Mouse (Mus musculus) limb, embryonic 12.5 days (tissue): ENCODE data around the gene Tomm20l. TPM values are rescaled to one million over a fixed set of nuclear protein-coding genes. Genes with fewer than 3 reads are reported as not detected.

ENCODE experiments used
- ATAC-seq: fragments of 200-750 bp; cut with Nextera tagmentation; 2 replicates; pipeline ENCODE4 v1.8.0; 2017; ENCODE audit warnings: low read depth, moderate TSS enrichment; ENCODE audit not compliant: insufficient number of reproducible peaks, insufficient read depth, low FRiP score, low TSS enrichment
- H3K27ac ChIP-seq: fragments of 300-500 bp; sonication (generic); 2 replicates; pipeline ENCODE4 v1.5.1; 2016; ENCODE audit warnings: mild to moderate bottlenecking, moderate library complexity
- H3K27me3 ChIP-seq: fragments of 300-500 bp; sonication (generic); 2 replicates; pipeline ENCODE4 v1.6.1; 2016; ENCODE audit warnings: mild to moderate bottlenecking, moderate library complexity
- H3K36me3 ChIP-seq: fragments of 300-500 bp; sonication (generic); 2 replicates; pipeline ENCODE4 v1.6.1; 2016; ENCODE audit warnings: mild to moderate bottlenecking, moderate library complexity
- H3K4me1 ChIP-seq: fragments of 300-500 bp; sonication (generic); replicated peaks from 2 replicates; pipeline ENCODE4 v1.6.1; 2016
- H3K4me2 ChIP-seq: fragments of 300-500 bp; sonication (generic); 2 replicates; pipeline ENCODE4 v1.6.1; 2016; ENCODE audit warnings: mild to moderate bottlenecking, moderate library complexity
- H3K4me3 ChIP-seq: fragments of 300-500 bp; sonication (generic); replicated peaks from 2 replicates; pipeline ENCODE4 v1.5.1; 2016; ENCODE audit warnings: mild to moderate bottlenecking
- H3K9ac ChIP-seq: fragments of 300-500 bp; sonication (generic); replicated peaks from 2 replicates; pipeline ENCODE4 v1.6.1; 2016; ENCODE audit warnings: mild to moderate bottlenecking, moderate library complexity
- H3K9me3 ChIP-seq: fragments of 300-500 bp; sonication (generic); 2 replicates; pipeline ENCODE4 v1.6.1; 2016; ENCODE audit warnings: mild to moderate bottlenecking, moderate library complexity
- WGBS: fragments of 180-500 bp; shearing (Covaris S2); methylation state at CpG from one replicate; pipeline ENCODE4 v1.1.7; 2016; 5-methylcytosine and 5-hydroxymethylcytosine counted together
- polyA plus RNA-seq: library from polyadenylated mRNA; unstranded; fragments of >200 nt; fragmentation: Nextera tagmentation; extraction: Ambion mirVana; gene quantifications from 2 replicates; pipeline ENCODE4 v1.2.1, GENCODE M21; 2016

The Tomm20l gene
- polyA plus RNA-seq, 1 experiment from 2014 or later, result not detected

GRCm38 (mm10) chr12:71135581-71135980, 24.4 kb downstream of the Tomm20l start:
- H3K36me3 ChIP-seq, result peaks cover 27% of the 10 kb centered on the region
- H3K9me3 ChIP-seq, result no peaks in the 10 kb centered on the region
- H3K4me2 ChIP-seq, result peak overlapping the region; percentile 76
- no peak for ATAC-seq
- H3K27ac ChIP-seq, result no peak overlapping the region
- H3K9ac ChIP-seq, result no peak overlapping the region
- peaks cover 26% of the 10 kb centered on the region for H3K4me1 ChIP-seq
- H3K27me3 ChIP-seq, result no peaks in the 10 kb centered on the region
- H3K4me3 ChIP-seq, result peak overlapping the region; percentile 93
- WGBS, result 27% methylated on average over 5 of the region's 5 CpGs

GRCm38 (mm10) chr12:71136130-71136973, 25.1 kb downstream of the Tomm20l start, which contains the start of the genes Timm9 and 2700049A03Rik:
Timm9 (minus strand) TSS chr12:71136684.
2700049A03Rik (plus strand) TSS chr12:71136848.
- WGBS, result under 1% methylated on average over 52 of the region's 52 CpGs
- H3K36me3 ChIP-seq, result peaks cover 33% of the 10 kb centered on the region
- peak within 1 kb of the TSS; percentile 78 for H3K27ac ChIP-seq
- ATAC-seq, result peak; percentile 88
- peaks cover 26% of the 10 kb centered on the region for H3K4me1 ChIP-seq
- H3K9ac ChIP-seq, result peak within 1 kb of the TSS; percentile 88
- H3K4me2 ChIP-seq, result peak within 1 kb of the TSS; percentile 92
- no peaks in the 10 kb centered on the region for H3K9me3 ChIP-seq
- H3K27me3 ChIP-seq, result no peaks in the 10 kb centered on the region
- peak within 1 kb of the TSS; percentile 93 for H3K4me3 ChIP-seq

- H3K4me3 ChIP-seq, result peak overlapping the region; percentile 93
- ATAC-seq, result peak; percentile 69
- peak overlapping the region; percentile 88 for H3K9ac ChIP-seq
- peaks cover 26% of the 10 kb centered on the region for H3K4me1 ChIP-seq
- peak overlapping the region; percentile 92 for H3K4me2 ChIP-seq
- H3K36me3 ChIP-seq, result peaks cover 38% of the 10 kb centered on the region
- H3K27ac ChIP-seq, result peak overlapping the region; percentile 78
- under 1% methylated on average over 30 of the region's 30 CpGs for WGBS
- H3K9me3 ChIP-seq, result no peaks in the 10 kb centered on the region
- no peaks in the 10 kb centered on the region for H3K27me3 ChIP-seq
These were observed 25.8 kb downstream of the Tomm20l start for GRCm38 (mm10) chr12:71136974-71137491.

GRCm38 (mm10) chr12:71137686-71138085, 26.5 kb downstream of the Tomm20l start:
- Histone ChIP-seq H3K27me3 (no peaks in the 10 kb centered on the region), H3K36me3 (peaks cover 38% of the 10 kb centered on the region), H3K9me3 (no peaks in the 10 kb centered on the region), H3K27ac (no peak overlapping the region), H3K9ac (peak overlapping the region; percentile 61), H3K4me1 (peaks cover 26% of the 10 kb centered on the region), H3K4me2 (peak overlapping the region; percentile 92), H3K4me3 (peak overlapping the region; percentile 93)
- WGBS, result 8% methylated on average over 11 of the region's 11 CpGs
- no peak for ATAC-seq

GRCm38 (mm10) chr12:71139258-71139828, 28.1 kb downstream of the Tomm20l start:
- Histone ChIP-seq H3K9ac (no peak overlapping the region), H3K27ac (no peak overlapping the region), H3K9me3 (no peaks in the 10 kb centered on the region), H3K4me2 (peak overlapping the region; percentile 92), H3K27me3 (no peaks in the 10 kb centered on the region), H3K4me3 (no peak overlapping the region), H3K36me3 (peaks cover 47% of the 10 kb centered on the region), H3K4me1 (peaks cover 26% of the 10 kb centered on the region)
- ATAC-seq, result no peak
- 82% methylated on average over 5 of the region's 5 CpGs for WGBS

GRCm38 (mm10) chr12:71141189-71141588, 30.0 kb downstream of the Tomm20l start:
- peaks cover 16% of the 10 kb centered on the region for H3K4me1 ChIP-seq
- H3K4me3 ChIP-seq, result no peak overlapping the region
- no peak overlapping the region for H3K4me2 ChIP-seq
- no peak for ATAC-seq
- peaks cover 64% of the 10 kb centered on the region for H3K36me3 ChIP-seq
- no peak overlapping the region for H3K27ac ChIP-seq
- no peaks in the 10 kb centered on the region for H3K9me3 ChIP-seq
- no peak overlapping the region for H3K9ac ChIP-seq
- H3K27me3 ChIP-seq, result no peaks in the 10 kb centered on the region

- H3K4me3 ChIP-seq, result no peak overlapping the region
- no peak overlapping the region for H3K9ac ChIP-seq
- H3K4me1 ChIP-seq, result no peaks in the 10 kb centered on the region
- ATAC-seq, result no peak
- no peaks in the 10 kb centered on the region for H3K9me3 ChIP-seq
- WGBS, result 84% methylated on average over 3 of the region's 3 CpGs
- H3K27ac ChIP-seq, result no peak overlapping the region
- peaks cover 79% of the 10 kb centered on the region for H3K36me3 ChIP-seq
- no peak overlapping the region for H3K4me2 ChIP-seq
- no peaks in the 10 kb centered on the region for H3K27me3 ChIP-seq
These were observed 36.4 kb downstream of the Tomm20l start for GRCm38 (mm10) chr12:71147641-71148040.

- 95% methylated on average over 9 of the region's 9 CpGs for WGBS
- H3K36me3 ChIP-seq, result peaks cover 79% of the 10 kb centered on the region
These were observed 37.6 kb downstream of the Tomm20l start for GRCm38 (mm10) chr12:71148801-71149200.

GRCm38 (mm10) chr12:71149456-71149855, 38.2 kb downstream of the Tomm20l start:
- WGBS, result 89% methylated on average over 6 of the region's 6 CpGs
- Histone ChIP-seq H3K9ac (no peak overlapping the region), H3K4me1 (no peaks in the 10 kb centered on the region), H3K36me3 (peaks cover 79% of the 10 kb centered on the region), H3K4me2 (no peak overlapping the region), H3K9me3 (no peaks in the 10 kb centered on the region), H3K27me3 (no peaks in the 10 kb centered on the region), H3K4me3 (no peak overlapping the region), H3K27ac (no peak overlapping the region)
- ATAC-seq, result no peak

More at GRCm38 (mm10) chr12:71148801-71149200, 37.6 kb downstream of the Tomm20l start:
- Histone ChIP-seq H3K4me3 (no peak overlapping the region), H3K4me2 (no peak overlapping the region), H3K27me3 (no peaks in the 10 kb centered on the region), H3K9ac (no peak overlapping the region), H3K4me1 (no peaks in the 10 kb centered on the region), H3K27ac (no peak overlapping the region), H3K9me3 (no peaks in the 10 kb centered on the region)
- no peak for ATAC-seq

- Histone ChIP-seq H3K9ac (no peak overlapping the region), H3K27me3 (no peaks in the 10 kb centered on the region), H3K4me3 (no peak overlapping the region), H3K9me3 (no peaks in the 10 kb centered on the region), H3K4me2 (no peak overlapping the region), H3K4me1 (no peaks in the 10 kb centered on the region), H3K36me3 (peaks cover 79% of the 10 kb centered on the region), H3K27ac (no peak overlapping the region)
- 93% methylated on average over 8 of the region's 8 CpGs for WGBS
- no peak for ATAC-seq
These were observed 38.9 kb downstream of the Tomm20l start for GRCm38 (mm10) chr12:71150167-71150566.

- no peak for ATAC-seq
- H3K27ac ChIP-seq, result no peak overlapping the region
- H3K4me1 ChIP-seq, result no peaks in the 10 kb centered on the region
- H3K4me2 ChIP-seq, result no peak overlapping the region
- 97% methylated on average over 6 of the region's 6 CpGs for WGBS
- no peak overlapping the region for H3K9ac ChIP-seq
- H3K27me3 ChIP-seq, result no peaks in the 10 kb centered on the region
- H3K4me3 ChIP-seq, result no peak overlapping the region
- peaks cover 77% of the 10 kb centered on the region for H3K36me3 ChIP-seq
- H3K9me3 ChIP-seq, result no peaks in the 10 kb centered on the region
These were observed 43.8 kb downstream of the Tomm20l start for GRCm38 (mm10) chr12:71154979-71155378.
